Mouse (Mus musculus) small intestine, adult 2 months (tissue): ENCODE measurements around the gene Ppp4r1.

Source experiments
- CTCF ChIP-seq: fragments of 200-500 bp; IDR thresholded peaks from 2 replicates; pipeline ENCODE4 v1.5.1; 2012; ENCODE audit warnings: low read depth, mild to moderate bottlenecking, control low read depth, inconsistent platforms, low read length, moderate library complexity, mixed read lengths; ENCODE audit not compliant: insufficient replicate concordance, insufficient read length; ENCODE audit errors: extremely low read depth
- POLR2A ChIP-seq: fragments of 200-500 bp; IDR thresholded peaks from 2 replicates; pipeline ENCODE4 v1.6.1; 2012; ENCODE audit warnings: low read depth, mild to moderate bottlenecking, control low read depth, inconsistent platforms, low read length, moderate library complexity

- TF ChIP-seq CTCF (no peak), POLR2A (no peak)
Measured at GRCm38 (mm10) chr17:65742245-65742905, 40.0 kb upstream of the Ppp4r1 start.
